Mouse (Mus musculus) liver, postnatal 0 days (tissue): ENCODE measurements around the gene Il10rb. TPM values are rescaled to one million over a fixed set of nuclear protein-coding genes. Genes with fewer than 3 reads are reported as not detected.
A peak's percentile ranks its signal among the peaks of the same experiment; 100 is the strongest.

Experiments
- ATAC-seq: fragments of 200-750 bp; cut with Nextera tagmentation; 2 replicates; pipeline ENCODE4 v1.8.0; 2017; ENCODE audit warnings: mild to moderate bottlenecking, moderate library complexity
- DNase-seq: peaks from one replicate; pipeline ENCODE4 v3.0.0-alpha.2; 2016
- H3K27ac ChIP-seq: fragments of 300-500 bp; sonication (generic); 2 replicates; pipeline ENCODE4 v1.5.1; 2014; ENCODE audit warnings: antibody characterized with exemption, moderate library complexity, mild to moderate bottlenecking, low read depth
- H3K27me3 ChIP-seq: fragments of 300-500 bp; sonication (generic); 2 replicates; pipeline ENCODE4 v1.6.1; 2014; ENCODE audit warnings: low read length, control low read depth, mixed read lengths; ENCODE audit not compliant: insufficient read depth
- H3K36me3 ChIP-seq: fragments of 300-500 bp; sonication (generic); replicated peaks from 2 replicates; pipeline ENCODE4 v1.6.1; 2014; ENCODE audit warnings: mild to moderate bottlenecking, control low read depth, low read length, moderate library complexity, mixed read lengths; ENCODE audit not compliant: insufficient read depth
- H3K4me1 ChIP-seq: fragments of 300-500 bp; sonication (generic); 2 replicates; pipeline ENCODE4 v1.6.1; 2014; ENCODE audit warnings: antibody characterized with exemption, mild to moderate bottlenecking, control low read depth; ENCODE audit not compliant: insufficient read depth
- H3K4me2 ChIP-seq: fragments of 300-500 bp; sonication (generic); 2 replicates; pipeline ENCODE4 v1.6.1; 2014; ENCODE audit warnings: low read depth, mild to moderate bottlenecking, low read length, moderate library complexity, mixed read lengths
- H3K4me3 ChIP-seq: fragments of 300-500 bp; sonication (generic); 2 replicates; pipeline ENCODE4 v1.5.1; 2014; ENCODE audit warnings: low read depth, low read length
- H3K9ac ChIP-seq: fragments of 300-500 bp; sonication (generic); replicated peaks from 2 replicates; pipeline ENCODE4 v1.6.1; 2014; ENCODE audit warnings: mild to moderate bottlenecking, moderate library complexity
- H3K9me3 ChIP-seq: fragments of 300-500 bp; sonication (generic); 2 replicates; pipeline ENCODE4 v1.6.1; 2016; ENCODE audit warnings: mild to moderate bottlenecking, control low read depth, low read length, mixed read lengths
- CTCF ChIP-seq: sonication (generic); IDR thresholded peaks from 2 replicates; pipeline ENCODE4 v1.5.1; 2016; ENCODE audit warnings: antibody characterized with exemption, low read depth
- EP300 ChIP-seq: IDR thresholded peaks from 2 replicates; pipeline ENCODE4 v1.6.1; 2016; ENCODE audit warnings: antibody characterized with exemption, low read depth, mild to moderate bottlenecking
- WGBS: fragments of 180-500 bp; shearing (Covaris S2); extraction: QIAGEN DNeasy Blood & Tissue Kit; methylation state at CpG from one replicate; pipeline ENCODE4 v1.1.7; 2014; ENCODE audit not compliant: insufficient replicate concordance; 5-methylcytosine and 5-hydroxymethylcytosine counted together
- polyA plus RNA-seq: library from polyadenylated mRNA; unstranded; fragments of >200 nt; fragmentation: Nextera tagmentation; extraction: Ambion mirVana; gene quantifications from 2 replicates; pipeline ENCODE4 v1.2.1, GENCODE M21; 2015

Il10rb gene
- polyA plus RNA-seq, 1 experiment from 2014 or later, result 26.4 TPM

DNA sequence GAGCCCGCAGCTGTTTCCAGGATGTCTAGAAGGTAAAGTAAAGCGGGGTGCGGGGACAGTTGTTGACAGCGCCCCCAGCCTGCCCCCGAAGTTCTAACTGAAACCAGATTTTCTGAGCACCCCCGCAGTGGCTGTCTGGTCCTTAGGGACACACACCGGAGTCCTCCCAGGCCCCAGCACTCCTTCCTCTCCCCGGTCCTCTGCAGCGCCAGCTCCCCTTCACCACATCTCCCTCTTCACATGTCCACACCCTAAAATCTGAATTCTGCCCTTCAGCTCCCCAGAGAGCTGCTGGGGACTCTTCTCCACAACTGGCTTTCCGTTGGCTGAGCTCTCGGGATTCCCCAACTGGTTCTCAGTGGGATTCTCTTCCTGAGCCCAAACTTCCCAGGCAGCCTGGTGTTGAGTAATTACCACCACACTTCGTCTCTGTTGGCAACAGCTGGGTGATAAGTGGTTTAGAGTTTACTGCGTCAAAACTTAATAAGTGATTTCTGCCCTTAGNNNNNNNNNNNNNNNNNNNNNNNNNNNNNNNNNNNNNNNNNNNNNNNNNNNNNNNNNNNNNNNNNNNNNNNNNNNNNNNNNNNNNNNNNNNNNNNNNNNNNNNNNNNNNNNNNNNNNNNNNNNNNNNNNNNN, 739 bp downstream of the Il10rb start:
- H3K4me1 ChIP-seq, result peaks cover 41% of the 10 kb centered on the region
- WGBS, result under 1% methylated on average over 13 of the region's 13 CpGs

DNA sequence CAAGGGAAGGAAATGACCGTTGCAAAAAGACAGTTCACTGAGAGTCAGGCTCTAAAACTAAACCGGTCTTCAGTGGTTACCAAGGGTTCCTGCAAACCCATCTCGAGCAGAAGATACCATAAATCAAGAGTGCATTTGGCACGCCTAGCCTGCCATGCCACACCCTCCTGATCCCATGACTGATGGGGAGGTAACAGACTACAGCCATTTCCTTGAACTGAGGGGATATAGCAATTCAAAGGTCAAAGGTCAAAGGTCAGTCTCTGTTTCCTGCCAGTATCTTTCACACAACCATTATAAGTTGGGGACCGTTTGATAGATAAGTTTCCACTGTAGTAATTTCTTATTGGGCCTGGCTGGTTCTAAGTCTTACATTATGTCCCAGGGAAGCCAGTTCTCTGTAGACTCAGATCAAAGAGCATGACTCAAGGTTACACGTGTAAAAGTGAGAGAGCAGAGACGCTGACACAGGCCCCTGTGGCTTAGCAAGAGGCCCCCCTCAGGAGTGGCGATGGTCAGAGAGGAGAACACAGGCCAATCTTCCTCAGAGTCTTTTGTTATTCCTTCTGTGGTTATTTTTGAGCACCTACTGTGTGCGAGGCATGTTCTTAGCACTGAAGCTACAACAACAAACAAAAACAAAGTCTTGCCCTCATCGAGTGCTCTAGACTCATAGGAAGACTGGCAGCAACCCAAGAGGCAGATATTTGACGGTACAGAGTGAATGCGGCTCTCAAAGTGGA, 7.3 kb downstream of the Il10rb start:
- Histone ChIP-seq H3K36me3 (peaks cover 70% of the 10 kb centered on the region), H3K4me1 (peaks cover 67% of the 10 kb centered on the region), H3K27ac (peak overlapping the region; percentile 75), H3K9ac (no peak overlapping the region), H3K9me3 (no peaks in the 10 kb centered on the region), H3K27me3 (no peaks in the 10 kb centered on the region), H3K4me3 (no peak overlapping the region), H3K4me2 (no peak overlapping the region)
- peak; percentile 32 for ATAC-seq
- WGBS, result 40% methylated on average over 12 of the region's 12 CpGs
- TF ChIP-seq EP300 (peak; percentile 26; the same call in 1 of the 2 replicates), CTCF (no peak)
- DNase-seq, result peak; percentile 34

More for the DNA sequence above, 739 bp downstream of the Il10rb start:
- H3K4me2 ChIP-seq, result peak overlapping the region; percentile 86
- ATAC-seq, result peak; percentile 55
- peak overlapping the region; percentile 86 for H3K4me3 ChIP-seq
- no peaks in the 10 kb centered on the region for H3K9me3 ChIP-seq
- TF ChIP-seq EP300 (no peak), CTCF (0 out of 2 replicates have a peak, but pooled peaks have one; percentile 14)
- H3K27me3 ChIP-seq, result no peaks in the 10 kb centered on the region
- peak overlapping the region; percentile 89 for H3K9ac ChIP-seq
- peaks cover 36% of the 10 kb centered on the region for H3K36me3 ChIP-seq
- peak overlapping the region; percentile 96 for H3K27ac ChIP-seq
- DNase-seq, result no peak

DNA sequence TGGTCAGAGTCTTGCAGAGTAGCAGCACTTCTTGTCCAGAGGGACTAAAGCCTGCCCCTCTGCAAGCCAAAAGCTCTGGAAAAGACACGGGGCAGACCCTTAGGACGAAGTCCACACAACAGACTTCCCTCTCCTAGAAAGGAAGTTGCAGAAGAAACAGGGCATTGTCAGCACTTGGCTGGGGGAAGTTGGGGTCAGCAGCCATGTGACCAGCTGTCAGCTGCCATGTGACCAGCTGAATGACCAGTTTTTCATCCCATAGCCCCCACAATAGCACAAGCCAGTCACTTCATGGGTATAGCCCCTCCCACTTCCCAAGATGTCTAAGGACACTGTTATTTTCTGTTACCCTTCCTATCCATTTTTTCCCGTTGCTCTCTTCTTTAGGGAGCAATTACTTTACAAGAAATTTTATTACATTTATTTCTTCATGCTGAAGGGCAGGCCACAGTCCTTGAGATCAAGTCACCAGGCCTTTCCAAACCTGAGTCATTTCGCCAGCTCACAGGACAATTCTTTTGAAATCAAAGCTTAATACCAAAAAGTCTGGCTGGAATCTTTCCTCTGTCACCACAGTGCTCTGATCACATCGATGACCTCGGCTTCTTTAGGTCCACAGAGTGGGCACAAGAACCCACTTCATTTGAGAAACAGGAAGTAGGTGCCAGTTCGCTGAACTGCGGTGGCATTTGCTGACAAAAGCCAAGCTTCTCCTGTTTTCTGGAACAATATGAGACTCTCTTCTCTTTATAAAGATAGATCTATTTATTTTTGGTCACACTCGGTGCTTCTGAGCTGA, 9.6 kb downstream of the Il10rb start:
- TF ChIP-seq EP300, result no peak
- Histone ChIP-seq H3K36me3 (peaks cover 83% of the 10 kb centered on the region), H3K27me3 (no peaks in the 10 kb centered on the region), H3K27ac (peak overlapping the region; percentile 51), H3K9ac (no peak overlapping the region), H3K4me2 (no peak overlapping the region), H3K4me3 (no peak overlapping the region), H3K9me3 (no peaks in the 10 kb centered on the region), H3K4me1 (peaks cover 46% of the 10 kb centered on the region)
- 56% methylated on average over 9 of the region's 9 CpGs for WGBS
- DNase-seq (no peak), ATAC-seq (peak; percentile 18; the same call in 1 of the 2 replicates)

DNA sequence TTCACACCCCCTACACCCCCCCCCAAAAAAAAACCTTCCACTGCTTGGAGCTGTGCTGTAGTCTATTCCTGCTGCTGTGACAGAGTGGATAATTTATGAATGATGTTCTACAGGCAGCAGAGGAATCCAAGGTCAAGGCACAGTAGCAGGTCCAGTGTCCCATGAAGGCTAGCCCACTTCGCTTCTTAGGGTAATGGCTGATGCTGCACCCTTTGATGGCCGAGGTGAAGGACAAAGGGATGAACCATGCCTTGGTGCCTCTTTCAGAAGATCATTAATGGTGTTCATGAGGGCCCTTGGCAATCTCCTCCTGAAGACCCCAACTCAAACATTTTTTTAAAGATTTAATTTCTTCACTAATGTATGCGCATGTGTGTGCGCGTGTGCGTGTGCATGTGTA, 10.4 kb downstream of the Il10rb start:
- 91% methylated on average over 6 of the region's 6 CpGs for WGBS
- Histone ChIP-seq H3K4me1 (peaks cover 39% of the 10 kb centered on the region), H3K4me3 (no peak overlapping the region), H3K4me2 (peak overlapping the region; percentile 40; the same call in 1 of the 2 replicates), H3K36me3 (peaks cover 87% of the 10 kb centered on the region), H3K9ac (no peak overlapping the region), H3K9me3 (no peaks in the 10 kb centered on the region), H3K27me3 (no peaks in the 10 kb centered on the region), H3K27ac (peak overlapping the region; percentile 55)
- ATAC-seq (no peak), DNase-seq (no peak)
- TF ChIP-seq CTCF, result no peak
- TF ChIP-seq EP300, result no peak

DNA sequence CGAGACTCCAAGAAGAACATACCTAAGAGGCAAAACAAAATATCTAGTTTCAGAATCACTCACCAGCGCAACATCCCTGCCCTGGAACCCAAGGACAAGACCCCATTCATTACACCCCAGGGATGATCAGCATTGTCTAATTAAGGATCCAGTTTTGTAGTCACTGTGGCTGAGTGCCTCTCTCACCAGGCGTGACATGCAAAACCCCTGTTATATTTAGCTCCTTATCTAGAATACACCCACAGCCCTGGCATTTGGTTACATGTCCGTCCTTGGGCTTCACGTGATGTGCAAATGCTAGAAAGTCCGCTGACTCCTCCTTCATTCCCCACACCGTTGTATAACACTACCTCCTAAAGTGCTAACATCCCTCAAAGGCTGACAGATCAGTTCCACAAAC, 11.0 kb downstream of the Il10rb start:
- peak overlapping the region; percentile 55 for H3K27ac ChIP-seq
- peak overlapping the region; percentile 40 for H3K4me2 ChIP-seq
- H3K36me3 ChIP-seq, result peaks cover 89% of the 10 kb centered on the region
- H3K9ac ChIP-seq, result no peak overlapping the region
- peaks cover 37% of the 10 kb centered on the region for H3K4me1 ChIP-seq
- H3K4me3 ChIP-seq, result no peak overlapping the region
- no peak for TF ChIP-seq EP300
- TF ChIP-seq CTCF, result no peak
- WGBS, result 52% methylated on average over 7 of the region's 7 CpGs
- no peaks in the 10 kb centered on the region for H3K9me3 ChIP-seq
- DNase-seq (peak; percentile 28), ATAC-seq (peak; percentile 66)
- no peaks in the 10 kb centered on the region for H3K27me3 ChIP-seq

DNA sequence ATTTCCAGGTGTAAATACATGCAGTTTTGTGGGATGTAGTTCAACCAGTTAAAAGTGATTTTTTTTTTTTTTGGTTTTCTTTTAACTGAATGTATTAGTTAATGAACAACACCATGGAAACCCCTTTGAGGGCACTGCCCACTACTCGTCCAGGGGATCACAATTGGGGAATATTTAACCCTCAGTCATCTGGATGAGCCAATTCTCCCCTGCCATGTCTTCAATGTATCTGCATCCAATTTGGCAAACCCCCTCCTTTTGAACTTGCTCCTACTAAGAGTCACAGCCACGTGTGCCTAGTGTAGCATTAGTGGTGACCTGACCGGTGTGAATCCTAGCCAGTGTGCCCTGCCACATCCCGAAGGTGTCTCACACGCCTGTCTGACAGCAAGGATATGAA, 12.6 kb downstream of the Il10rb start:
- peaks cover 88% of the 10 kb centered on the region for H3K36me3 ChIP-seq
- TF ChIP-seq CTCF, result no peak
- no peak for TF ChIP-seq EP300
- H3K27me3 ChIP-seq, result no peaks in the 10 kb centered on the region
- DNase-seq (no peak), ATAC-seq (no peak)
- no peak overlapping the region for H3K27ac ChIP-seq
- peaks cover 22% of the 10 kb centered on the region for H3K4me1 ChIP-seq
- no peak overlapping the region for H3K4me2 ChIP-seq
- no peaks in the 10 kb centered on the region for H3K9me3 ChIP-seq
- 72% methylated on average over 5 of the region's 5 CpGs for WGBS
- no peak overlapping the region for H3K4me3 ChIP-seq
- H3K9ac ChIP-seq, result no peak overlapping the region
